Mouse (Mus musculus) left cerebral cortex, postnatal 4 days (tissue): ENCODE results near the gene Tfap4. TPM values are rescaled to one million over a fixed set of nuclear protein-coding genes. Genes with fewer than 3 reads are reported as not detected.
A peak's percentile ranks its signal among the peaks of the same experiment; 100 is the strongest.
"Not testable (repeated sequence)": the region's sequence is repeated elsewhere in the genome, so short reads cannot be mapped to it uniquely, and the experiment has no call there.

ENCODE experiments used
- DNase-seq: peaks from one replicate; pipeline ENCODE4 v3.0.0-alpha.2; 2022
- intact Hi-C: fragments of 180-260 bp; cut with DNase I; formaldehyde crosslinking; loops from one replicate; pipeline ENCODE4 v1.15.1; 2025
- total RNA-seq, 2 experiments: library from RNA; stranded (reverse); gene quantifications; 2 replicates each; pipeline ENCODE4 v1.2.3; 2021

Tfap4 gene
- total RNA-seq, 2 experiments from 2014 or later, result 13.0 to 13.4 TPM

- intact Hi-C loops, result no loop called here
- peak; percentile 87 for DNase-seq
Measured at GRCm38 (mm10) chr16:4593971-4594813, 34.5 kb upstream of the Tfap4 start, which contains the start of gene Glis2. Glis2 (plus strand) TSS chr16:4594713.

GRCm38 (mm10) chr16:4592909-4593875 is 33.5 kb upstream of the Tfap4 start:
- intact Hi-C loops, result no loop called here

GRCm38 (mm10) chr16:4590236-4590635 is 30.6 kb upstream of the Tfap4 start:
- DNase-seq, result no peak
- intact Hi-C loops, result no loop called here

More at GRCm38 (mm10) chr16:4592909-4593875, 33.5 kb upstream of the Tfap4 start:
- DNase-seq, result peak; percentile 71

GRCm38 (mm10) chr16:4587516-4588210 is 28.0 kb upstream of the Tfap4 start:
- DNase-seq, result no peak
- intact Hi-C loops, result no loop called here

- DNase-seq, result peak; percentile 95
- intact Hi-C loops, result no loop called here
Measured at GRCm38 (mm10) chr16:4586531-4587123, 27.0 kb upstream of the Tfap4 start.

- intact Hi-C loops, result no loop called here
- no peak for DNase-seq
Measured at GRCm38 (mm10) chr16:4585642-4586530, 26.2 kb upstream of the Tfap4 start.

GRCm38 (mm10) chr16:4584438-4584837 is 24.8 kb upstream of the Tfap4 start:
- intact Hi-C loops, result no loop called here

GRCm38 (mm10) chr16:4583807-4584206 is 24.2 kb upstream of the Tfap4 start:
- intact Hi-C loops, result no loop called here
- no peak for DNase-seq

More at GRCm38 (mm10) chr16:4584438-4584837, 24.8 kb upstream of the Tfap4 start:
- DNase-seq, result no peak

- intact Hi-C loops, DNase-seq: not testable (repeated sequence)
Measured at GRCm38 (mm10) chr16:4581179-4581578, 21.5 kb upstream of the Tfap4 start.

GRCm38 (mm10) chr16:4578630-4579029 is 19.0 kb upstream of the Tfap4 start:
- no peak for DNase-seq
- intact Hi-C loops, result no loop called here

GRCm38 (mm10) chr16:4576873-4577272 is 17.2 kb upstream of the Tfap4 start:
- intact Hi-C loops, result no loop called here
- no peak for DNase-seq

GRCm38 (mm10) chr16:4576038-4576437 is 16.4 kb upstream of the Tfap4 start:
- intact Hi-C loops, result no loop called here
- no peak for DNase-seq

GRCm38 (mm10) chr16:4570737-4571136 is 11.1 kb upstream of the Tfap4 start:
- no peak for DNase-seq
- intact Hi-C loops, result no loop called here

- intact Hi-C loops, result loop anchor here (5.0 kb wide), 1 partner anchor 39 kb away; no protein-coding TSS in a partner anchor
- peak; percentile 90 for DNase-seq
Measured at GRCm38 (mm10) chr16:4567912-4568311, 8.3 kb upstream of the Tfap4 start.

GRCm38 (mm10) chr16:4560145-4560952 is 695 bp upstream of the Tfap4 start:
- peak; percentile 80 for DNase-seq
- intact Hi-C loops, result no loop called here

GRCm38 (mm10) chr16:4558980-4559631 is 548 bp downstream of the Tfap4 start:
- peak; percentile 68 for DNase-seq
- intact Hi-C loops, result no loop called here

GRCm38 (mm10) chr16:4558384-4558979 is 1.2 kb downstream of the Tfap4 start:
- intact Hi-C loops, result no loop called here
- peak; percentile 92 for DNase-seq
